Mouse (Mus musculus): Measurements from ENCODE around the gene Tyw5. TPM values are rescaled to one million over a fixed set of nuclear protein-coding genes. Genes with fewer than 3 reads are reported as not detected.
A peak's percentile ranks its signal among the peaks of the same experiment; 100 is the strongest.

The Tyw5 gene
- polyA plus RNA-seq, 1 experiment from 2014 or later, result 21.2 TPM

DNA sequence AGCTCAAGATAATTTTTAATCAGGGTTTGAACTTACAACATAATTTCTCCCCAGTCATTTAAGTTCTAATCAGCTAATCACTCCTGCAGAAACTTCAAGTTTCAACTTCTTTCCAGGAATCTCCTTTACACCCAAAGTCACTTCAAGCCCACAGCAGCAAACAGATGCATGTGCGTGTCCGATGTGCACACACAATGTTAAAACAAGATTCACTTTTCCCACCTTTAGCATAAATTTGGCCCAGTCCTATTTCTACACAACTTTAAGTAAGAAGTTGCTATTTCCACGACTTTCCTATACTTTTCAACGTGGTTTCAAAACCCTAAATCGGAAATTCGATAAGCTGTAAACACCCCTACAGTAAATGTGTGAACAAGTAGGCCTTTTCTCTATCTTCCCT, 30.1 kb downstream of the Tyw5 start:
- Histone ChIP-seq H3K9ac (no peak overlapping the region; the same call in 1 of the 2 replicates), H3K4me2 (peak overlapping the region; percentile 45), H3K4me1 (replicated peaks) (peaks cover 19% of the 10 kb centered on the region), H3K9me3 (no peaks in the 10 kb centered on the region), H3K27me3 (no peaks in the 10 kb centered on the region), H3K27ac (no peak overlapping the region), H3K4me3 (peak overlapping the region; percentile 96), H3K36me3 (no peaks in the 10 kb centered on the region)
- 66% methylated on average over 6 of the region's 6 CpGs for WGBS
- ATAC-seq (ENCODE audit: low FRiP score), result no peak

DNA sequence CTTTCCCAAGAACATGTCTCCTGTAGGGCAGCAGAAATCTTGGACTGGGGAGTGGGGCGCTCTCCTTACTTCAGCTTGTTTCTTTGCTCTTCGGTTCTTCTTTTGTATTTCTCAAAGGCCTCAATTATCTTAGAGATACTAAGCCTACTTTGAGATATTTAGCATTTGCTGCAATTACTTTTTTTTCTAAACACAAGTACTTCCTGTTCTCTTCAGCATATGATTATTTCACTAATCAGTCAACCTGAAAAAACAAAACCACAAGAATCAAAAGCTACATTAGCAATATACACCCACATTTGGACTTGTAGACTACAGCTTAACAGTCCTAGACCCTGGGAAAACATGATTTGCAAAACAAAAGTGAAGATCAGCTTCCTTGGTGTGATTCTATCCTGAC, 31.6 kb downstream of the Tyw5 start:
- Histone ChIP-seq H3K27ac (no peak overlapping the region), H3K4me2 (no peak overlapping the region), H3K4me1 (replicated peaks) (peaks cover 19% of the 10 kb centered on the region), H3K9ac (no peak overlapping the region), H3K4me3 (no peak overlapping the region), H3K9me3 (no peaks in the 10 kb centered on the region), H3K27me3 (no peaks in the 10 kb centered on the region), H3K36me3 (no peaks in the 10 kb centered on the region)
- 95% methylated on average over 2 of the region's 2 CpGs for WGBS
- no peak for ATAC-seq (ENCODE audit: low FRiP score)

DNA sequence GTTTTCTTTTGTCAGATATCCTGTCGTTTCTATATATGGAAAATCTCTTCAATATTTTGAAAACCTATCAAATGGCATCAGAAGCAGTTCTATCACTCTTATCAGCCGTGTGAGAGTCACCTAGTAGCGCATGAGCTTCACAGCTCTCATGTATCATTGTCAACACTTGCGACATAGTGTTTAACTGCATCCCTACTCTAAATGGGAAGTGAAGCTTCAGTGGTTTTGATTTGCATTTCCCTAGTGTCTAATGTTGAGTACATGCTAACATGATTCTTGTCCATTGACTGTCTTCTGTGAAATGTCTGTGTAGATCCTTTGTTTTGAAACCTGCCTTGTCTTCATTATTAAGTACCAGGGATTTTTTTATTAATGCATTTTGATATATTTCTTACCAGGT, 36.5 kb downstream of the Tyw5 start:
- no peak for ATAC-seq (ENCODE audit: low FRiP score)
- H3K27me3 ChIP-seq, result no peaks in the 10 kb centered on the region
- WGBS, result 78% methylated on average over 4 of the region's 4 CpGs

DNA sequence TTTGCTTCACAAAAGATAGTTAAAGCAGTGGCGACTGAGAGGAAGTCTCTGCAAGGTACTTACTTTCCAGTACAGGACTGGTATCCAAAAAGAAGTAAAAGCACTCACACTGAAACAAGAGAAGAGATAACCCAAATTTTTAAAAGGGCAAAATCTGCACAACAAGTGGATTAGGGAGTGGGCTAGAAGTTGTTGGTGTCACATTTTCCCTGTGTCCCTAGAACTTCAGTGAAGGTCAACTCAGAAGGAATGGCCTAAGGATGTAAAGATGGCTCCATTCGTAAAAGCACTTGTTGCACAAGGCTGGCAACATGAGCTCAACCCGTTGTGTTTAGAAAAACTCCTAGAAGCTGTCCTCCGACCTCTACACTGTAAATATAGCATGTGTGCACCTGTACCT, 37.8 kb downstream of the Tyw5 start:
- Histone ChIP-seq H3K4me2 (no peak overlapping the region), H3K36me3 (no peaks in the 10 kb centered on the region), H3K4me1 (replicated peaks) (no peaks in the 10 kb centered on the region), H3K27ac (no peak overlapping the region), H3K27me3 (no peaks in the 10 kb centered on the region), H3K4me3 (no peak overlapping the region), H3K9me3 (no peaks in the 10 kb centered on the region), H3K9ac (no peak overlapping the region)
- 88% methylated on average over 4 of the region's 4 CpGs for WGBS
- ATAC-seq (ENCODE audit: low FRiP score), result no peak

More for the DNA sequence above, 36.5 kb downstream of the Tyw5 start:
- H3K36me3 ChIP-seq, result no peaks in the 10 kb centered on the region
- H3K9me3 ChIP-seq, result no peaks in the 10 kb centered on the region
- H3K4me3 ChIP-seq, result no peak overlapping the region
- H3K9ac ChIP-seq, result no peak overlapping the region
- H3K27ac ChIP-seq, result no peak overlapping the region
- no peaks in the 10 kb centered on the region for H3K4me1 ChIP-seq (replicated peaks)
- H3K4me2 ChIP-seq, result no peak overlapping the region

DNA sequence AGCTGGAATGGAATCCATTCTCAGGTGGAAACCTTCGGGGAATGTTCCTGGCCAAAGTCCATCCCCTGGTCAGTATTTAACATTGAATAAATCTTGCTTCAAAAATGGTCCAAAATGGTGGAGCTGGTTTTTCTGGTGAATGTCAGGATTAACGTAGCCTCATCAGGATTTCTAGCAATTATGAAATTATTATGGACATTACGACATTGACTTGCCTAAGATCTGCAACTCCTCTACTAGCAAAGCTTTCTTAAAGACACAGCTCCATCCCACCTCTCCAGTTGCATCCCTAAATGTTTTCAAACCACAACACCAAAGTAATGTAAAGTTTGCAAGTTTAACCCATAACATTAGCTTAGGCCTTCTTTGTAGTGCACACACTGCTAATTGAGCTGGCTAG, 39.5 kb downstream of the Tyw5 start:
- H3K9ac ChIP-seq, result no peak overlapping the region
- no peak overlapping the region for H3K4me3 ChIP-seq
- no peaks in the 10 kb centered on the region for H3K9me3 ChIP-seq
- no peaks in the 10 kb centered on the region for H3K4me1 ChIP-seq (replicated peaks)
- H3K36me3 ChIP-seq, result no peaks in the 10 kb centered on the region
- H3K27me3 ChIP-seq, result no peaks in the 10 kb centered on the region
- ATAC-seq (ENCODE audit: low FRiP score), result no peak
- no peak overlapping the region for H3K27ac ChIP-seq
- H3K4me2 ChIP-seq, result no peak overlapping the region
- WGBS, result 94% methylated on average over 3 of the region's 3 CpGs

DNA sequence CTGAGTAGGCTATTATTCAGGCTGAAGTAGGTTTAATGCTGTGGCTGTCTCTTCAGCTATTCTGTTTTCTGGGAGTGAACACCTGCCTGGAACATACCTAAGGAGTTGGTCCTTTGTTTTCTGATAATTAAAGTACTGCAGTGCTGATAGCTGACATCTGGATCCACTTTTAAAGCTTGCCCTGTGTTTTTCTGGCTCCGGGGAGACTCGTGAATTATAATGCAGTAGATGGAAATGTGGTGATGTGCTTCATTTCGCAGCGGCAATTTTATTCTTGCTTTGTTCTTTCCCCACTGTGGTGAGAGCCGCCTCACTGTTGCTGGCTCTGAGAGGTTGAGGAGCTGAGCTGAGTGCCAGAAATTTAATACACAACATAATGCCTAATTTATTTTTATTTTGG, 48.4 kb downstream of the Tyw5 start:
- no peaks in the 10 kb centered on the region for H3K27me3 ChIP-seq
- H3K9me3 ChIP-seq, result no peaks in the 10 kb centered on the region
- WGBS, result 81% methylated on average over 5 of the region's 5 CpGs
- no peaks in the 10 kb centered on the region for H3K36me3 ChIP-seq
- no peak overlapping the region for H3K4me2 ChIP-seq
- H3K9ac ChIP-seq, result no peak overlapping the region
- no peak for ATAC-seq (ENCODE audit: low FRiP score)
- H3K4me3 ChIP-seq, result no peak overlapping the region
- no peak overlapping the region for H3K27ac ChIP-seq
- no peaks in the 10 kb centered on the region for H3K4me1 ChIP-seq (replicated peaks)

DNA sequence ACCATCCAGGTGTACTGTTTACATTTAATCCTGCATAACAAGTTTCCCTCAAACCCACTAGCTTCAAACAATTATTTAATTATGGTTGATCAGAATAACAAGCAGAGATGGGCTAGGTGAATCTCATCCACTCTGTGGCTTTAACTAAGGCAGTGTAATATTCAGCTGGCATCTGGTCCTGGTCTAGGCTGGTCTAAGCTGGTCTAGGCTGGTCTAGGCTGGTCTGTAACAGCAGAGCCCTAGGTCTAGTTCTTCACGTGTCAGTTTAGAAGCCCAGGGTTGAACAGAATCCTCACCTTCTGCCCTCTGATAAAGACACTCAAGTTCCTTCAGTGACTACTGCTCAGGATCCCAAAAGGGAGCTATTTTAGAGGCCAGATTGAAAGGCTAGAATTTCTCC, 55.0 kb downstream of the Tyw5 start:
- no peak overlapping the region for H3K27ac ChIP-seq
- 81% methylated on average over 1 of the region's 1 CpGs for WGBS
- ATAC-seq (ENCODE audit: low FRiP score), result no peak
- H3K27me3 ChIP-seq, result no peaks in the 10 kb centered on the region
- no peak overlapping the region for H3K4me2 ChIP-seq
- no peak overlapping the region for H3K4me3 ChIP-seq
- H3K9me3 ChIP-seq, result no peaks in the 10 kb centered on the region
- no peaks in the 10 kb centered on the region for H3K36me3 ChIP-seq
- no peak overlapping the region for H3K9ac ChIP-seq
- H3K4me1 ChIP-seq (replicated peaks), result no peaks in the 10 kb centered on the region

GRCm38 (mm10) chr1:57347487-57347886, 59.4 kb downstream of the Tyw5 start:
- H3K4me2 ChIP-seq, result no peak overlapping the region
- no peak overlapping the region for H3K9ac ChIP-seq
- no peaks in the 10 kb centered on the region for H3K36me3 ChIP-seq
- 0 out of 2 replicates have a peak, but pooled peaks cover 3% of the 10 kb centered on the region for H3K4me1 ChIP-seq (replicated peaks)
- no peak for ATAC-seq (ENCODE audit: low FRiP score)
- H3K4me3 ChIP-seq, result no peak overlapping the region
- H3K27ac ChIP-seq, result no peak overlapping the region
- no peaks in the 10 kb centered on the region for H3K27me3 ChIP-seq
- H3K9me3 ChIP-seq, result no peaks in the 10 kb centered on the region

DNA sequence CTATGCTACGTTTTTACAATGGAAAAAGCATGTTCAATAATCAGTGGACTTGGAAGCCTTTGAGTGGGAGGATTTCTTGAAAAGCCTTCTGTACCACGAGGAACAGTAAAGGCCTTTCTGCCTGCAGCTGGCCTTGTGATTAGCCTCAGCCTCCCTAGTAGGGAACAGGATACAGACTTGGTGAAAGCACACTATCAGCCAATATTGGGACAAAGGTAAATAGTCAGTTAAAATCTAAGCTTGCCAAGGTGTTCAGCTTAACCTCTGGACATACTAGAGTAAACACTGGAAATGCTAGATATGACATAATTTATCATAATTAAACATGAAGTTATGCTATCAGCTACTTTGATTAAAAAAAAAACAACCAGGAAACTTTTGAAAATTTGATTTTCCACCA, 65.7 kb downstream of the Tyw5 start:
- no peaks in the 10 kb centered on the region for H3K9me3 ChIP-seq
- WGBS, result 25% methylated on average over 2 of the region's 2 CpGs
- no peak overlapping the region for H3K9ac ChIP-seq

GRCm38 (mm10) chr1:57339156-57339796, 67.6 kb downstream of the Tyw5 start:
- H3K4me2 ChIP-seq, result no peak overlapping the region
- no peak for ATAC-seq (ENCODE audit: low FRiP score)
- no peaks in the 10 kb centered on the region for H3K4me1 ChIP-seq (replicated peaks)
- H3K27ac ChIP-seq, result no peak overlapping the region
- no peaks in the 10 kb centered on the region for H3K36me3 ChIP-seq
- no peaks in the 10 kb centered on the region for H3K9me3 ChIP-seq
- 58% methylated on average over 14 of the region's 14 CpGs for WGBS
- no peak overlapping the region for H3K4me3 ChIP-seq
- no peaks in the 10 kb centered on the region for H3K27me3 ChIP-seq
- H3K9ac ChIP-seq, result no peak overlapping the region

More for the DNA sequence above, 65.7 kb downstream of the Tyw5 start:
- Histone ChIP-seq H3K36me3 (no peaks in the 10 kb centered on the region), H3K27me3 (no peaks in the 10 kb centered on the region), H3K4me3 (no peak overlapping the region), H3K27ac (no peak overlapping the region), H3K4me2 (no peak overlapping the region), H3K4me1 (replicated peaks) (0 out of 2 replicates have a peak, but pooled peaks cover 3% of the 10 kb centered on the region)
- no peak for ATAC-seq (ENCODE audit: low FRiP score)

Other genes starting within 250 kb of the Tyw5 start
- gene 1700066M21Rik, start 29.5 kb downstream of the Tyw5 start, polyA plus RNA-seq (2015; fragmentation: Nextera tagmentation; extraction: Ambion mirVana), result 14.7 and 17.6 TPM in 2 replicates
- 16.9 and 18.0 TPM in 2 replicates for gene Maip1, start 773 bp downstream of the Tyw5 start, polyA plus RNA-seq (2015; fragmentation: Nextera tagmentation; extraction: Ambion mirVana)

Data from hindbrain, embryonic 13.5 days (tissue).